Mouse (Mus musculus): ENCODE measurements around the gene Tars. TPM values are rescaled to one million over a fixed set of nuclear protein-coding genes. Genes with fewer than 3 reads are reported as not detected.

The Tars gene
- polyA plus RNA-seq (2015; fragmentation: Nextera tagmentation; extraction: Ambion mirVana) = 25.5 and 28.7 TPM in 2 replicates

DNA sequence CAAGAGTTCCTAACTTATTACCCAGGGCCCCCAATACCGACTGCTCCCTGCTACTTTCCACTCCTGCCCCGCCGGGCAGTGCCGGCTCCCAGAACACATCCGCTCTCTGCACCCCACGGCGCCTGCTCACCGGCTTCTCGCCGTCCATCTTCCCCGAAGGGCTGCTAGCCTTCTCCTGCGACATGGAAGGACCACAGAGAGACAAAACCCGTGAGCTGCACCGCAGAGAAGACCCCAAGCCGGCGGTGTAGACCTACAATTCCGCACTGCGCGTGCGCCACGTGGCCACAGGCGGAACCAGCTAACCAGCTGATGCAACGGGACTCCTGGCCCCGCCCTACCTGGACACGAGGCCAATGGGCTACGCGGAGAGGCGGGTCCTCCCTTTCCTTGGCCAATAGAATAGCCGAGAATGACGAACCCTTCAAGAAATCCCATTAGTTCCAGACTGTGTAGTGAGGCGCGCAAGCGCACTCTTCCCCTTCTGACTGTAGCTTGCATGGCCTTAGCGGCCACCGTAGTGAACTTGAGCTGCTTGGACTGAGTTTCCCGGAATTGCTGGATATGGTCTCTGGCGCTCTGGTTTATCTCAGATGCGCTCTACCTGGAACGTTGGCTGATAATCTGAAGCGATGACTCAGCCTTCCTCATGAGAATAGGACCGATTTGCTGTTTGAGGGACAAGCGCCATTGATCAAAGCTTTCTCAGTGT, at the start of gene Tars:
Tars (minus strand) TSS at position 310 of the 712 bp plus-strand sequence.

All from spleen, postnatal 0 days (tissue).